Mouse (Mus musculus) 3134 (cell line): ENCODE data around the gene Aoc3.
"Not testable (repeated sequence)": the region's sequence is repeated elsewhere in the genome, so short reads cannot be mapped to it uniquely, and the experiment has no call there.

ENCODE experiments used
- DNase-seq: peaks from one replicate; pipeline ENCODE4 v3.0.0-alpha.2; 2011; ENCODE audit warnings: low spot score; ENCODE audit not compliant: insufficient read length; ENCODE audit errors: extremely low read depth

Gene Aoc3

DNA sequence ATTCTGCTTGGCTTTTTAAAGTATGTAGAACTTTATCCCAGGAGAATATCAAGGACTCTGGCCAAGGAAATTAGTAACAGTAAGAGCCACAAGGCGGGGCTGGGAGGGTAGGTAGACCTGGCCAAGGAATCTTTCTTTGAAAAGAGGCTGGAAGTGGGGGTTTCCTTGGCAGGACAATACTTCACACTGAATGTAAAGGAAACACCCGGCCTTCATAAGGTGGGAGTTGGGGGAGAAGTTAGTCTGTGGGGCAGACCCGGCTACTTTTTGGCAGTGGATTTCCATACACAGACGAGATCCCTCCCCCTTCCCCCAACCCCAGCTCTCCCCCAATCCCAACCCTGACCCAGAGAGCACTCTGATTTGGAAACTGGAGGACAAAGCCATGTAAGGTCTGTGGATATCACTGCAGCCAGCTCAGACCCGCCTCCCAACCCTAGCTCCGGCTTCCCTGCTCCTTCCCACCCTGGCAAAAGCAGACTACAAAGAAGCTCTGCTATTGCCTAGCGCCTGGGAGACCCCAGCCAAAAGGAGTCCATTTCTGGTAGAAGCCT, at the start of gene Aoc3:
TSS of gene Aoc3 (plus strand) at position 235 of the 554 bp plus-strand sequence.
- DNase-seq, result no peak

DNA sequence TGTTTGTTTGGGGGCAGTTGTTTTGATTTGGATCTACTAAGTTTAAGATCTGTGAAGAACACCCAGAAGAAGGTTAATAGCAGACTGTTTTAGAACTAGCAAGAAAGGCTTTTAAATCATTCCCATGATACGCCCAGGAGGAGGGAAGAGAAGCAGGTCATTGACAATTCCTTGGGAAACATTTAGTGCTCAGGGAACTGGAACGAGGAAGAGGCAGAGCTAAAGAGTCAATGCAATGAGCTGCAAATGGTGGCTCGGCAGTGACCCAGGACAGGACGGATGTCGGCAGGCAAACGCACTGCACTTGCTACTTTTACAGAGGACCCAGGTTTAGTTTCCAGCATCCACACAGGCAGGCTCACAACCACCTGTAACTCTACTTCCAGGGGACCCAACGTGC, 49.6 kb upstream of the Aoc3 start:
- DNase-seq, result no peak

DNA sequence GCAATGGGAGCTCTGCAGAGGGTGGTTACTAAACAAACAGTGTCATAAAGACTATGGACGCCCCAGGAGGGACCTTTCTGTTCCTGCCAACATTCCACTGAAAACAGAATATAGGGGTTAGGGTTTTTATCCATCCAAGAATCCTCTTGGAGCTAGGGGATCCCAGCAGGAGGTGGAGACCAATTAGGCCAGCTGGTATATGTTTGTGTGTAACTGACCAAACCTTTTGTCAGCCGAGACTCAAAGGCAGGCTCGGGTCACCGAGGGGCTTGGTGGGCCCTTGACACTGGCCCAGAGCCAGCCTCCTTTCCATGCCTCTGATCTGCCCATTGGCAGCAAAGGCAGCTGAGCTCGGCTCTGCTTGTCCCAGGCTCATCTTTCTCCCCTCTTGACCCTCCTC, 47.5 kb upstream of the Aoc3 start:
- no peak for DNase-seq

DNA sequence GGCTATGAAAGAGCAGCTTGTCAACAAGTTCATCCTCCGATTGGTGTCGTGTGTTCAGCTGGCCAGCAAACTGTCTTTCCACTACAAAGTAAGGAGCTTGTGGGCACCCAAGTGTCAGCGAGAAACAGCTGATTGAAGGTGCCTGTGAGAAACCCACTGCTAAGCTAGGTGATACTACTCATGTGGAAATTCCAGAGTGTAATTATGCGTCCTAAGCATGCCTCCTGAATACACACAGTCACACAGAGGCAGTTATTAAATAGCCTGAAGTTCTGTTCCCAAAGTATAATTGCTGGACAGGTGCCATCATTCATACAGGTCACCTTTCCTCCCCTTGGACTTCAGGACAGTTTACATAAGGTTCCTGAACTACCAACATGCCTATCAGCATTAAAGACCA, 46.6 kb upstream of the Aoc3 start:
- DNase-seq, result no peak

DNA sequence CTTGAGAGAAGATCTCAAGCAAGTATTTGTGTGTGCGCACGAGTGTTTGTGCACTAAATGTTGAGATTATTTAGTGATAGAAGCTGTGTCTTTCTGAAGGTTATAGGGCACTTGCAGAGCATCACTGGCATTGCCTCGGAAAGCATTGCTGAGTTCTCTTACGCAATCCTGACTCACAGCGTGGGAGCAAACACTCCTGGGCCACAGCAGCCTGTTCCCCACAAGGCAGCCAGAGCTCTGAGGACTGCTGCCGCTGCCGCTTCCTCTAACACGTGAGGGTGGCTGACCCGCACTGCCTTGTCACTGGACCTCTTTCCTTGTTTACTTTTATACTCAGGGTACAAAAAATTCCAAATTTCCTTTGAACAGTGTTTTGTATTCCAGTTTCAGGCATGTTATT, 43.1 kb upstream of the Aoc3 start:
- peak; percentile 45 for DNase-seq

DNA sequence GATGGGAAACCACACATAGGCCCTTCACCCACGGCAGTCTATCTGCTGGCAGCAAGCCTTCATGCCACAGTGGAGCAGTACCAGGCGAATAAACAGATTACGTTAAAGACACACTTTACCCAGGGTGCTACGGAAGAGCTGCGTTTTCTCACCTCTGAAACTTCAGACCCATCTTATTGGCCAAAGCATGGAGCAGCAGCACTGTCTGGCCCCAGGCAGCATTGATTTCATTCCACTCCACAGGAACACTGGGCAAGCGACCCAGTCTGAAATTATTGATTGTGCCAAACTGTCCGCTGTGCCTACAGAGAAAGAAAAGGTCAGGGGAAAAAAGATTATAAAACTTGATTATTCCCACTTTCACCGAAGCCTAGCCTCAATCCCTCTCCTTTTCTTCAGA, 39.2 kb upstream of the Aoc3 start:
- no peak for DNase-seq

DNA sequence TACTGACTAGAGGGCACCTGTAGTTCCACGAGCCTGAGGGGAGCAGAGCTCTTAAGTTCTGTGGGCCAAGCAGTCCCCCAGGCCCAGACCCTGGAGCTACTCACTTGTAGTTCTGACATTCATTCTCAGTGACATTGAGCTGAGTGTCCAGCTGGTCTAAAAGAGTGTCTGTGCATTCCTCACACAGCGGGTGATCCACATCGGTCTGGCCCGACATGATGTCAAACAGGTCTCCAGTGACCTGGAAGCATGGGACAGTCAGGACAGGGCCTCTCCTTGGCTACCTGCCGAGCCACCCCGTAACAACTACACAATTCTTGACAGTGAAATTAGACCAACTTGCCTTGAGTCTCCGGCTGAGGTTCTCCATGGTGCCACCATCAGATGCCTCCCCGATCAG, 35.2 kb upstream of the Aoc3 start:
- no peak for DNase-seq

DNA sequence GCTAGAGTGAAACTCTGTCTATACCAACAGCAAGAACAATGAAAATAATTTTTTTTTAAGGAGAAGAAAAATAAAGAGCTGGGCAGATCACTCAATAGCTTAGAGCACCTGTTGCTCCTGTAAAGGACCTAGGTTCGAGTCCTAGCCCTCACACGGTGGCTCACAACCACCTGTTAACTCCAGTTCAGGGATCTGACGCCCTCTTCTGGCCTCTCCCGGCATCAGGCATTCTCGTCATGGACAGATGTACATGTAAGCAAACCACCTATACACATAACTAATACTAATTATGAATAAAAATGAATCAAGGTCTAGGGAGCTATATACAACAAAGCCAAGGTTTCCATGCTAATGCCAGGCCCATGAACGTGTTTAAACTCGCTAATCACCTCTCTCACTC, 29.5 kb upstream of the Aoc3 start:
- DNase-seq, result no peak

DNA sequence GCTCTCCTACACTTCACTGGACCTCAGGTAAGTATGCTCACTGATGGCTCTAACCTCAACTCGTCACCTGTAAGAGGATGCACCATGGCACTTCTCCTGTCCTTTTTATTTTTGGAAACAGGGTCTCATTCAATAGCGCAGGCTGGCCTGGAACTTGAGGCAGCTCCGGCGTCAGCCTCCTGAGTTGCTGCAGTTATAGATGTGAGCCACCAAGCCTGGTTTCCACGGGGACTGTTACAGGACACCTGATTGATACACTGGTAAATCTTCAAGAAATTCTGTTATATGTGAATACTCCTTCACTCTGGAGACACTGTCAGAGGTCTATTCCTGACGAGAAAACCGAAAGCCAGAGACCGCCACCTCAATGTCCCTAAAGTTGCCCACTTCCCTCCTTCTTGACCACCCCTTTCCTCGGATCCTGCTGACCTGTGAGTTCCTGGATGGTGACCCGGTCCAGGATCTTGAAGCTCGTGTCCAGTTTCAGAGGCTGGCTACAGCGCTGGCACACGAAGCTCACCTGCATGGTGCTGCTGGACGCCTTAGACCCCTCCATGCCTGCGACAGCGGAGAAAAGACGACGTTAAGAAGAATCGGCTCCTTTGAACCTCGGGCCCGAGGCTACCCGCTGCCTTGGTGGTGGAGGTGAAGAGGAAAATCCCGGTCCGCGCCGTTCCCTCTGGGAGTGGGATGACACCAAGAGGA, 29.0 kb upstream of the Aoc3 start:
- no peak for DNase-seq

DNA sequence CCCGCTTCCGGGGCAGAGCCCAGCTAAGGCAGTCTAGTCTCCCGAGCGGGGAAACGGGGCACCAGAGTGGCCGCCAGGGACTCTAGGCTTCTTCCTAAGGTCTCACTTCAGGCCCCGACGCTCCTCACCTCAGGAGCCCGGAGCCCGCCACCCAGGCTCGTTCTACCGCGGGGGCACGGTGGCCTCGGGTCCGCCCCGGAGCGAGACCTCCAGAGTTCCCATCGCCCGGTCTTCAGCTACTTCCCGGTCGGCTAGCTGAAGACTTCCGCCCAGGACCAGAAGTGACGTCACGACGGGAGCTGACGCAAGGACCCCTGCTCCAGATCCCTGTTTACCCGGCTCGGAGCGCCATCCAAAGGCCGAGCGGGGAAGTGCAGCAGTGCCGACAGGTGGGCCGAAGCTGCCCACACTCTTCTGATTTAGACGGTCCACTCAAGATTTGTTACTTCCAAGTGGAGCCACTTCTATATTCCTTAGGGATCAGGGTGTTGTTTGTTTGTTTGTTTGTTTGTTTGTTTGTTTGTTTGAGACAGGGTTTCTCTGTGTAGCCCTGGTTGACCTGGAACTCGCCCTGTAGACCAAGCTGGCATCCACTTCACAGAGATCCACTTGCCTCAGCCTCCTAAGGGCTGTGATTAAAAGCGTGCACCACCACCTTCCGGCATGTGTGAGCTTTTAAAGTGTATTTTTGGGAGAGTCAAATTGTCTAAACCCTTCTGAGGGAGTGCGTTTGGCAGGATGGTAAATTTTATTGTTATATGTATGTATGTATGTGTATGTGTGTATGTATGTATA, 28.2 kb upstream of the Aoc3 start, which contains the start of gene Becn1:
TSS of gene Becn1 (minus strand) at position 283 of the 795 bp plus-strand sequence.
- peak; percentile 93 for DNase-seq

DNA sequence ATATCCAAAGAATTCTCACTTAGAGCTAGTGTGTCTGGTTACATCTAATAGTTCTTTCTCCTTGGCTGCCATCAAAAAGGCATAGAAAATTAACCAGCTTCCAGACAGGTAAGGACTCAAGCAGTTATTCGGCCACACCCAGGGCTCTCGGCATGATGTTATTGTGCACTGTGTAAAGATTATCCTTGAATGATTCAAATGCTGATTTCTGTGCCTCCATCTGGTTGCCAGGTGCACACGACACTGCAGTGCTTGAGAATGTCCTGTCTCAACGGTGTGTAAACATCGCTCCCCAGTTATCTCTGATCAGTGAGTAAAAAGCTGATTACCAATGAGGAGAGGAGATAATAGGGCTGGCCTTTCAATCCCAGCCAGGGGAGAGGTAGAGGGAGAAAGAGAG, 22.7 kb upstream of the Aoc3 start:
- no peak for DNase-seq

DNA sequence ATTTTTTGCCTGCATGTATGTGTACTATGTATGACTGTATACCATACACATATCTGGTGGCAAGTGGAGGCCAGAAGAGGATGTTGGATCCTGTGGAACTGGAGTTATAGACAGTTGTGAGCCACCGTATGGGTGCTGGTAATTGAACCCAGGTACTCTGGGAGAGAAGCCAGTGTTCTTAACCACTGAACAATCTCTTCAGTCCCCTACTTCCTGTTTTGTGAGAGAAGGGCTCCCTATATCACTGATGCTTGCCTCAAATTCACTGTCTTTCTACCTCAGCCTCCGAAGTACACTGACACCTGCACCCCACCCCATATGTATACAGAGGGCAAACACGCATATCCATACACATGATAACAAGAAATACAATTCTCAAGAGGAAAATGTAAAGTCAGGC, 19.3 kb upstream of the Aoc3 start:
- DNase-seq, result no peak

DNA sequence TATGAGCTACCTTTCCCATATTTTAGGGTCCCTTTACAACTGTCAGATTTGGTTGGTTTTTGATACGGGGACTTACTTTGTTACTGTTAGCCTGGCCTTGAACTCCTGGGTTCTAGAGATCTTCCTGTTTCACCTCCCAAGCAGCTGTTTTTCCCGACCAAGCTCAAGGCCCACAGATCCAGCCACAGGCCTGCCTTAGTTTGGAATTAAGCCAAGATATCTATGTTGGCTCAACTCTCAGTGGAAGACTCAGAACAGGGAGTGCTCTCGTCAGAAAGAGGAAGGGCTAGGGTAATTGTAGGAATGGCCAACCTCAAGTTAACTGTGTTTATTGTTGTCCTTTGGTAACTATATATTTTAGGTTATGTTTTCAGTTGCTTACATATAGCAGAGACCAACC, 18.3 kb upstream of the Aoc3 start:
- DNase-seq, result no peak

DNA sequence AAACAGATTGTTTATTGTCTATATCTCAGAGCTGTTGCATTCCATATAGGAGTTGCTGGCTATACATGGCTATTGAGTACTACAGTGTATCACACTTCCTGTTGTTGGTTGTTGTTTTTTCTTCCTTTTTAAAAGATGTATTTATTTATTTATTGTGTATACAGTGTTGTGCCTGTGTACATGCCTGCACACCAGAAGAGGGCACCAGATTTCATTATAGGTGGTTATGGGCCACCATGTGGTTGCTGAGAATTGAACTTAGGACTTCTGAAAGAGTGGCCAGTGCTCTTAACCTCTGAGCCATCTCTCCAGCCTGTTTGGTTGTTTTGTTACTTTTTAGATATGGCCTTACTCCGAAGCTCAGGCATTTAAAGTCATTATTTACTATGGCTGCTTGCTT, 15.8 kb upstream of the Aoc3 start:
- no peak for DNase-seq

DNA sequence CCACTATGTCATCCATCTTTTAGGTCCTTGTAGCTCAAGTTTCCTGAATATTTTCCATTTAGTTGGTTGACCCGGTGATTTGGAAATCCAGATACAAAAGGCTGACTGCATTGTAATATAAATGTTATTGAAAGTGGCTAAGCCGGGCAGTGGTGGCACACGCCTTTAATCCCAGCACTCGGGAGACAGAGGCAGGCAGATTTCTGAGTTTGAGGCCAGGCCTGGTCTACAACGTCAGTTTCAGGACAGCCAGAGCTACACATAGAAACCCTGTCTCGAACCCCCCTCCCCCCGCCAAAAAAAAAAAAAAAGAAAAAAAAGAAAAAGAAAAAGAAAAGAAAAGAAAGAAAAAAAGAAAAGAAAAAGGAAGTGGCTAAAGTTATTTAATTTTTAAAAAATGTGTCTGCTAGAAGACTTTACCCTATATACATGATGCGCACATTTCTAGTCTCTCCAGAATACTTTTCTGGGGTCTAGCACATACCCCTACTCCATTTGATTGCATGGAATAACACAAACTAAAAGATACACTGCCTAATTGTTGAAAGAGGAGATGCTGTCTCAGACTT, 15.2 kb upstream of the Aoc3 start:
- DNase-seq, result no peak

DNA sequence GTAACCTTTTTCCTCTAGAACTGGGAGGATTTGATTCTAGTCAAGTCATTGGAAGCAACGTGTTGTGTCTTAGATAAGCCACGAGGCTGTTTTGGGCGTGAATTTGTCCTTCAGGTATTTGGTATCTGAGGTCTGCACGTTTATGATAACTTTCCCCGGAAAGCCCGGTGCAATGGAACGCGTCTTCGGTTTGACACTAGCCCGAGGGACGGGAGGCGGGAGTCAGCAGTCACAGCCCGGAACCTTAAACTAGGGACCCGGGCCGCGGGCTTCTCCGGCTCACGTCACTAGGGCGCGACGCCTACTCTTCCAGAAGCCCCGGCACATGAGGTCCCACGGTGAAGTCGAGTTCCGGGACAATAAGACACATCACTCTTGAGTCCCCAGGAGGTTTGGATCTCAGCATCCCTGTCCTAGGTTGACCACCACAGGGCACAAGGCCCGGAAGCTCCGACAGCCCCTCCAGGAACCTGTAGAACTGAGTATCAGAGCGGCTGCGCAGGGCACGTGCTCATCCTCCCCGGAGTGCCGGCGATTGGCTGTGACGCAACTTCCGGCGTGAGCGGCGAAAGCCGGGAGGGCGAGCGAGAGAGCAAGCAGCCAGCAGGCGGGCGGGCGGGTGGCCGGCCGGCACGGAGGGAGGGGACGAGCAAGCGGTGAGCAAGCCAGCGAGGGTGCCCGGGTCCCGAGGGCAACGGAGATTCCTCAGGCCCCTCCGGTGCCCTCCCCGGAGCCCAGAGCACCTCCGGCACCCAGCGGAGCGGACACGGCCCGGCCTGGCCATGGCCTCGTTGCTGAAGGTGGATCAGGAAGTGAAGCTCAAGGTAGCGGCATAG, 14.5 kb upstream of the Aoc3 start, which contains the start of gene Psme3:
TSS of gene Psme3 (plus strand) at position 549 of the 836 bp plus-strand sequence.
- peak; percentile 95 for DNase-seq

DNA sequence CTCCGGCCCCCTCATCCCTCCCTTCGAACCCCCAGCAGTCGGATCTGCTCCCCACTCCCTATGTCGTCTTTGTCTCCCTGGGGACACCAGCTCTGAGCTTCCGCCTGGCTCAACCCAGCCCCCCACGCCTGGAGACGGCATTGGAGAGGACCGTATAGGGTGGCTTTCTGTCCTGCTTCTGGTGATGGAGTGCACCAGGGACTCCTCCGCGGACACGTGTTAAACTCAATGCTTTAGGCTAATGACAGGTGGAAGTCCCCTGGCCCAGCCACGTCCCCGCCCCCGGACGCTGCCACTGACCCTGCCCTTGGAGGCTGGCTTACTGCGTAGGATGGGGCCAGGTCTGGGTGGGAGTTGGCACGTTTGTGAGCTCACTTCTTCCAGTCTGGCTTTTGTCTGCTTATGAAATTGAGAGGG, 13.9 kb upstream of the Aoc3 start:
- DNase-seq, result no peak

DNA sequence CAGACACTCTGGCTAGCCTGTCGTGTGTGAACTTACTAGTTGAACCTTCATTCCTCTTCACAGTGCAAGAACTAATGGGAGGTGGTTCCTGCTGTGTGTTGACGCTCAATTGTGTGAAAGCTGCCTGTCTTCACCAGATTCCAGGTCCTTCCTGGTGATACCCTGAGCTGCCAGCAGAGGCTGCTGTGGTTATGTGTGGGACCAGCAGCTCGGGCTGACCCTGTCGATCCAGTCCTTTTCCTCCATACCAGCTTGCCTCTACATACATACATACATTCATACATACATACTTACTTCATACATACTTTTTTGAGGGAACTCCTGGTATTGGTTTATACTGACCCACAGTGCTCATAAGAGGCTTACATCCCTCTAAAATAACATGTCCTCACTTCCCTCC, 6.8 kb upstream of the Aoc3 start:
- DNase-seq, result no peak

DNA sequence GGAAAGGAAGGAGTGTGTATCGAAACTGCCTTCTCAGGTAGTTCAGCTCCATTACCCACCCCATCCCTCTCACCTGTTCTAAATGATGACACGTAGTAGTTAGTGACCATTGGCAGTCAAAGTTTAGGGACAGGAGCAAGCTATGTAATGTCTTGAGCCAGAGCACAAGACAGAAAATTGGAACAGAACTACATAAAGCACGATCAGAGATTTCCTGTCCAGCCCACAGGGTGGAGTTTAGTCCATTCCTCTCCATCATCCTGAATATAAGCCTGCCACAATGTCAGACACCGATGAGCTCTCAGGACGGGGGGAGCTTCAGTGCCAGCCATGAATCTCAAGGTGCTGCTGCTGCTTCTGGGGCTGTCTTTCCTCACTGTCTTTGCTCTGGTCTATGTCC, 5.6 kb upstream of the Aoc3 start, which contains the start of gene Aoc2:
TSS of gene Aoc2 (plus strand) at position 301 of the 400 bp plus-strand sequence.
- DNase-seq, result no peak

DNA sequence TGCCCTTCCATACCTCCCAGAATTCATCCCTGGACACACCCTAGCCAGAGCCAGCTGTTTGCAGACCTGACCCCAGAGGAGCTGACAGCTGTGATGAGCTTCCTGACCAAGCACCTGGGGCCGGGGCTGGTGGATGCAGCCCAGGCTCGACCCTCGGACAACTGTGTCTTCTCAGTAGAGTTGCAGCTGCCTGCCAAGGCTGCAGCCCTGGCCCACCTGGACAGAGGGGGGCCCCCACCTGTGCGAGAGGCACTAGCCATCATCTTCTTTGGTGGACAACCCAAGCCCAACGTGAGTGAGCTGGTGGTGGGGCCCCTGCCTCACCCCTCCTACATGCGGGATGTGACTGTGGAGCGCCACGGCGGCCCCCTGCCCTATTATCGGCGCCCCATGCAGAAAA, 5.2 kb upstream of the Aoc3 start:
- DNase-seq, result not testable (repeated sequence)

DNA sequence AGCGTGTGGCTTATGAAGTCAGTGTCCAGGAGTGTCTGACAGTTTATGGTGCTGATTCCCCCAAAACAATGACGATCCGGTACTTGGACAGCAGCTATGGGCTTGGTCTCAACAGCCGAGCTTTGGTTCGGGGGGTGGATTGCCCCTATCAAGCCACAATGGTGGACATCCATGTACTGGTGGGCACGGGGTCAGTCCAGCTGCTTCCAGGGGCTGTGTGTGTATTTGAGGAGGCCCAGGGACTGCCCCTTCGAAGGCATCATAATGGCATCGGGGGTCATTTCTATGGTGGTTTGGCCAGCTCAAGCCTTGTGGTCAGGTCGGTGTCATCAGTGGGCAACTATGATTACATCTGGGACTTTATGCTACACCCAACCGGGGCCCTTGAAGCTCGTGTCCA, 4.3 kb upstream of the Aoc3 start:
- DNase-seq, result no peak
